Mouse (Mus musculus) forebrain, embryonic 13.5 days (tissue): ENCODE results near the gene Adcy3. TPM values are rescaled to one million over a fixed set of nuclear protein-coding genes. Genes with fewer than 3 reads are reported as not detected.
"Not testable (repeated sequence)": the region's sequence is repeated elsewhere in the genome, so short reads cannot be mapped to it uniquely, and the experiment has no call there.

Source experiments
- ATAC-seq: fragments of 200-750 bp; cut with Nextera tagmentation; 2 replicates; pipeline ENCODE4 v1.8.0; 2017
- H3K27ac ChIP-seq: fragments of 300-500 bp; sonication (generic); 2 replicates; pipeline ENCODE4 v1.5.1; 2015; ENCODE audit warnings: inconsistent platforms, mild to moderate bottlenecking, moderate library complexity
- H3K27me3 ChIP-seq: fragments of 300-500 bp; sonication (generic); 2 replicates; pipeline ENCODE4 v1.6.1; 2015; ENCODE audit warnings: mild to moderate bottlenecking, inconsistent platforms
- H3K36me3 ChIP-seq: fragments of 300-500 bp; sonication (generic); 2 replicates; pipeline ENCODE4 v1.6.1; 2015; ENCODE audit warnings: mild to moderate bottlenecking, inconsistent platforms; ENCODE audit not compliant: poor library complexity, severe bottlenecking
- H3K4me1 ChIP-seq: fragments of 300-500 bp; sonication (generic); 2 replicates; pipeline ENCODE4 v1.6.1; 2015; ENCODE audit warnings: inconsistent platforms
- H3K4me2 ChIP-seq: fragments of 300-500 bp; sonication (generic); 2 replicates; pipeline ENCODE4 v1.6.1; 2015; ENCODE audit warnings: inconsistent platforms, mild to moderate bottlenecking, moderate library complexity
- H3K4me3 ChIP-seq: fragments of 300-500 bp; sonication (generic); 2 replicates; pipeline ENCODE4 v1.5.1; 2015; ENCODE audit warnings: mild to moderate bottlenecking, inconsistent platforms
- H3K9ac ChIP-seq: fragments of 300-500 bp; sonication (generic); 2 replicates; pipeline ENCODE4 v1.6.1; 2015; ENCODE audit warnings: mild to moderate bottlenecking, inconsistent platforms
- H3K9me3 ChIP-seq: fragments of 300-500 bp; sonication (generic); replicated peaks from 2 replicates; pipeline ENCODE4 v1.6.1; 2016; ENCODE audit warnings: inconsistent platforms
- WGBS: fragments of 180-500 bp; shearing (Covaris S2); methylation state at CpG from one replicate; pipeline ENCODE4 v1.1.7; 2015; 5-methylcytosine and 5-hydroxymethylcytosine counted together
- polyA plus RNA-seq: library from polyadenylated mRNA; unstranded; fragments of >200 nt; fragmentation: Nextera tagmentation; extraction: Ambion mirVana; gene quantifications from 2 replicates; pipeline ENCODE4 v1.2.1, GENCODE M21; 2015

Gene Adcy3
- polyA plus RNA-seq, 1 experiment from 2014 or later, result 6.4 TPM

GRCm38 (mm10) chr12:4209196-4209595, 76.3 kb downstream of the Adcy3 start:
- no peaks in the 10 kb centered on the region for H3K27me3 ChIP-seq

GRCm38 (mm10) chr12:4211174-4211573, 78.3 kb downstream of the Adcy3 start:
- H3K9me3 ChIP-seq, result no peaks in the 10 kb centered on the region
- no peaks in the 10 kb centered on the region for H3K4me1 ChIP-seq
- H3K4me2 ChIP-seq, result no peak overlapping the region
- no peak overlapping the region for H3K4me3 ChIP-seq
- H3K9ac ChIP-seq, result no peak overlapping the region
- H3K36me3 ChIP-seq, result peaks cover 93% of the 10 kb centered on the region
- H3K27me3 ChIP-seq, result no peaks in the 10 kb centered on the region
- no peak overlapping the region for H3K27ac ChIP-seq
- WGBS, result 93% methylated on average over 9 of the region's 9 CpGs
- ATAC-seq, result no peak

More at GRCm38 (mm10) chr12:4209196-4209595, 76.3 kb downstream of the Adcy3 start:
- no peak overlapping the region for H3K27ac ChIP-seq
- no peak overlapping the region for H3K9ac ChIP-seq
- H3K36me3 ChIP-seq, result peaks cover 87% of the 10 kb centered on the region
- ATAC-seq, result no peak
- H3K4me2 ChIP-seq, result no peak overlapping the region
- no peaks in the 10 kb centered on the region for H3K4me1 ChIP-seq
- 95% methylated on average over 9 of the region's 9 CpGs for WGBS
- H3K4me3 ChIP-seq, result no peak overlapping the region
- no peaks in the 10 kb centered on the region for H3K9me3 ChIP-seq

GRCm38 (mm10) chr12:4212908-4213307, 80.0 kb downstream of the Adcy3 start:
- Histone ChIP-seq H3K9ac (no peak overlapping the region), H3K36me3 (peaks cover 92% of the 10 kb centered on the region), H3K4me1 (no peaks in the 10 kb centered on the region), H3K27ac (no peak overlapping the region), H3K4me3 (no peak overlapping the region), H3K9me3 (no peaks in the 10 kb centered on the region), H3K27me3 (no peaks in the 10 kb centered on the region), H3K4me2 (no peak overlapping the region)
- ATAC-seq, result no peak
- WGBS, result 85% methylated on average over 8 of the region's 8 CpGs

GRCm38 (mm10) chr12:4230156-4230555, 97.3 kb downstream of the Adcy3 start:
- H3K9ac ChIP-seq, result no peak overlapping the region
- H3K4me2 ChIP-seq, result no peak overlapping the region
- H3K36me3 ChIP-seq, result peaks cover 52% of the 10 kb centered on the region
- H3K9me3 ChIP-seq, result no peaks in the 10 kb centered on the region
- 96% methylated on average over 7 of the region's 7 CpGs for WGBS
- H3K4me1 ChIP-seq, result peaks cover 19% of the 10 kb centered on the region
- no peak for ATAC-seq
- no peaks in the 10 kb centered on the region for H3K27me3 ChIP-seq
- H3K27ac ChIP-seq, result no peak overlapping the region
- no peak overlapping the region for H3K4me3 ChIP-seq

- Histone ChIP-seq H3K4me3 (peak overlapping the region; percentile 73), H3K9me3 (no peaks in the 10 kb centered on the region), H3K4me1 (peaks cover 20% of the 10 kb centered on the region), H3K27me3 (no peaks in the 10 kb centered on the region), H3K9ac (peak overlapping the region; percentile 74; the same call in 1 of the 2 replicates), H3K27ac (no peak overlapping the region), H3K4me2 (peak overlapping the region; percentile 74), H3K36me3 (peaks cover 31% of the 10 kb centered on the region)
- no peak for ATAC-seq
- 41% methylated on average over 4 of the region's 4 CpGs for WGBS
Measured at GRCm38 (mm10) chr12:4232777-4233176, 99.9 kb downstream of the Adcy3 start.

GRCm38 (mm10) chr12:4233572-4234508, 100.9 kb downstream of the Adcy3 start, which contains the start of the genes Ptrhd1 and Cenpo:
Gene Ptrhd1 (plus strand): TSS chr12:4234027.
Gene Cenpo (minus strand): TSS chr12:4234294.
- Histone ChIP-seq H3K9me3 (no peaks in the 10 kb centered on the region), H3K27ac (peak within 1 kb of the TSS; percentile 95), H3K4me3 (peak within 1 kb of the TSS; percentile 73), H3K4me1 (peaks cover 20% of the 10 kb centered on the region), H3K27me3 (no peaks in the 10 kb centered on the region), H3K36me3 (peaks cover 24% of the 10 kb centered on the region), H3K4me2 (peak within 1 kb of the TSS; percentile 74), H3K9ac (peak within 1 kb of the TSS; percentile 74)
- ATAC-seq, result peak; percentile 99
- under 1% methylated on average over 50 of the region's 50 CpGs for WGBS

- Histone ChIP-seq H3K4me2 (no peak overlapping the region), H3K4me1 (peaks cover 15% of the 10 kb centered on the region), H3K9me3 (no peaks in the 10 kb centered on the region), H3K36me3 (peaks cover 5% of the 10 kb centered on the region; the same call in 1 of the 2 replicates), H3K9ac (no peak overlapping the region), H3K27me3 (no peaks in the 10 kb centered on the region), H3K27ac (no peak overlapping the region), H3K4me3 (no peak overlapping the region)
- ATAC-seq, result no peak
- 94% methylated on average over 15 of the region's 15 CpGs for WGBS
Measured at GRCm38 (mm10) chr12:4237481-4237880, 104.6 kb downstream of the Adcy3 start.

GRCm38 (mm10) chr12:4240281-4240680, 107.4 kb downstream of the Adcy3 start:
- not testable (repeated sequence) for H3K9me3 ChIP-seq, H3K9ac ChIP-seq, H3K4me3 ChIP-seq, H3K27me3 ChIP-seq, H3K27ac ChIP-seq, H3K36me3 ChIP-seq, H3K4me2 ChIP-seq, ATAC-seq, H3K4me1 ChIP-seq
- WGBS, result 80% methylated on average over 8 of the region's 8 CpGs

GRCm38 (mm10) chr12:4243805-4244204, 110.9 kb downstream of the Adcy3 start:
- Histone ChIP-seq H3K4me3 (no peak overlapping the region), H3K36me3 (peaks cover 9% of the 10 kb centered on the region; the same call in 1 of the 2 replicates), H3K9ac (no peak overlapping the region), H3K27me3 (no peaks in the 10 kb centered on the region), H3K27ac (no peak overlapping the region), H3K9me3 (no peaks in the 10 kb centered on the region), H3K4me2 (no peak overlapping the region), H3K4me1 (no peaks in the 10 kb centered on the region)
- ATAC-seq, result no peak
- 84% methylated on average over 2 of the region's 2 CpGs for WGBS

GRCm38 (mm10) chr12:4245742-4246141, 112.8 kb downstream of the Adcy3 start:
- H3K4me3 ChIP-seq, result no peak overlapping the region
- 90% methylated on average over 10 of the region's 10 CpGs for WGBS
- H3K4me2 ChIP-seq, result no peak overlapping the region
- H3K9me3 ChIP-seq, result no peaks in the 10 kb centered on the region
- H3K9ac ChIP-seq, result no peak overlapping the region
- H3K27ac ChIP-seq, result no peak overlapping the region
- no peaks in the 10 kb centered on the region for H3K4me1 ChIP-seq
- no peak for ATAC-seq
- H3K27me3 ChIP-seq, result no peaks in the 10 kb centered on the region
- peaks cover 17% of the 10 kb centered on the region; the same call in 1 of the 2 replicates for H3K36me3 ChIP-seq

GRCm38 (mm10) chr12:4249786-4250185, 116.9 kb downstream of the Adcy3 start:
- no peaks in the 10 kb centered on the region for H3K27me3 ChIP-seq
- H3K4me2 ChIP-seq, result no peak overlapping the region
- H3K36me3 ChIP-seq, result peaks cover 48% of the 10 kb centered on the region
- no peak overlapping the region for H3K9ac ChIP-seq
- no peaks in the 10 kb centered on the region for H3K4me1 ChIP-seq
- no peak overlapping the region for H3K4me3 ChIP-seq
- no peaks in the 10 kb centered on the region for H3K9me3 ChIP-seq
- ATAC-seq, result no peak
- WGBS, result 89% methylated on average over 6 of the region's 6 CpGs
- no peak overlapping the region for H3K27ac ChIP-seq

- Histone ChIP-seq H3K4me2 (no peak overlapping the region), H3K4me3 (no peak overlapping the region), H3K4me1 (no peaks in the 10 kb centered on the region), H3K36me3 (peaks cover 58% of the 10 kb centered on the region), H3K9ac (no peak overlapping the region), H3K9me3 (no peaks in the 10 kb centered on the region), H3K27ac (no peak overlapping the region), H3K27me3 (no peaks in the 10 kb centered on the region)
- no peak for ATAC-seq
- WGBS, result 93% methylated on average over 16 of the region's 16 CpGs
Measured at GRCm38 (mm10) chr12:4252742-4253655, 120.1 kb downstream of the Adcy3 start.
